Mouse (Mus musculus) olfactory bulb, adult 2 months (tissue): Measurements from ENCODE around the gene Dapk1.

ENCODE experiments used
- CTCF ChIP-seq: fragments of 200-500 bp; IDR thresholded peaks from 2 replicates; pipeline ENCODE4 v1.5.1; 2012; ENCODE audit warnings: low read depth, mild to moderate bottlenecking, low read length, moderate library complexity; ENCODE audit not compliant: insufficient read depth
- POLR2A ChIP-seq: fragments of 200-500 bp; IDR thresholded peaks from 2 replicates; pipeline ENCODE4 v1.6.1; 2012; ENCODE audit warnings: mild to moderate bottlenecking, low read depth, low read length, moderate library complexity; ENCODE audit not compliant: insufficient read depth

GRCm38 (mm10) chr13:60629419-60629818 lies 27.7 kb downstream of the Dapk1 start:
- no peak for TF ChIP-seq CTCF
- no peak for TF ChIP-seq POLR2A
